Mouse (Mus musculus) erythroblast, embryonic 14.5 days (primary cell): Measurements from ENCODE around the gene Dnm2.

Experiments
- GATA1 ChIP-seq: IDR thresholded peaks from 2 replicates; pipeline ENCODE4 v1.6.1; 2012; ENCODE audit warnings: low read length, inconsistent platforms, mixed read lengths
- TAL1 ChIP-seq: IDR thresholded peaks from 3 replicates; pipeline ENCODE4 v1.6.1; 2012; ENCODE audit warnings: low read length, inconsistent platforms, mixed read lengths

DNA sequence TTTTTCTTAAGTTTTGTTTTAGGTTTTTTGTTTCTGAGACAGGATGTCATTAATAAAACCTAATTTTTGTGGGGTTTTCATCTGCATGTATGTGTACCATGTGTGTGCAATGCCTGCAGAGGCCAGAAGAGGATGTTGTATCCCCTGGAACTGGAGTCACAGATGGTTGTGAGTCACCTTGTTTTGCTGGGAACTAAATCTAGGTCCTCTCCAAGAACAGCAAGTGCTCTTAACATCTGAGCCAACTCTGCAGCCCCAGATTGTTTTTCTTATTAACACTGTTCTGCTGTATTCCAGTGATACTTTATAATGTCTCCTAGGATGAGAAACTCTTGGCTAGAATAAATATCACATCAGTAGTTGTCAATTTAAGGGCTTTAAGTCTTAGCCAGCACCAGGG, 43.8 kb upstream of the Dnm2 start:
- TF ChIP-seq GATA1 (no peak), TAL1 (no peak)
